Mouse (Mus musculus) natural killer cell, adult 2 months (primary cell): Measurements from ENCODE around the gene Lrrc58.
A peak's percentile ranks its signal among the peaks of the same experiment; 100 is the strongest.

Source experiments
- DNase-seq, 2 experiments: peaks; one replicate each; pipeline ENCODE4 v3.0.0; 2022; ENCODE audit warnings: low spot score in 2 of 2

Lrrc58 gene

GRCm38 (mm10) chr16:37868506-37869469 lies 599 bp downstream of the Lrrc58 start:
- peak in 1 of 2 experiments; percentile 35 for DNase-seq

GRCm38 (mm10) chr16:37869470-37870231 lies 1.5 kb downstream of the Lrrc58 start:
- DNase-seq = no peak

GRCm38 (mm10) chr16:37871112-37871715 lies 3.0 kb downstream of the Lrrc58 start:
- no peak for DNase-seq

GRCm38 (mm10) chr16:37874501-37875235 lies 6.5 kb downstream of the Lrrc58 start:
- no peak for DNase-seq

GRCm38 (mm10) chr16:37877406-37877805 lies 9.2 kb downstream of the Lrrc58 start:
- DNase-seq = no peak

- no peak for DNase-seq
Observed at GRCm38 (mm10) chr16:37878951-37879505, 10.8 kb downstream of the Lrrc58 start.

GRCm38 (mm10) chr16:37879750-37880419 lies 11.7 kb downstream of the Lrrc58 start:
- DNase-seq = no peak

- no peak for DNase-seq
Observed at GRCm38 (mm10) chr16:37881168-37881567, 13.0 kb downstream of the Lrrc58 start.

GRCm38 (mm10) chr16:37888986-37889385 lies 20.8 kb downstream of the Lrrc58 start:
- DNase-seq = no peak

- DNase-seq = no peak
Observed at GRCm38 (mm10) chr16:37892667-37893066, 24.5 kb downstream of the Lrrc58 start.

GRCm38 (mm10) chr16:37893381-37893780 lies 25.2 kb downstream of the Lrrc58 start:
- DNase-seq = no peak

- no peak for DNase-seq
Observed at GRCm38 (mm10) chr16:37893942-37894341, 25.8 kb downstream of the Lrrc58 start.

GRCm38 (mm10) chr16:37898790-37899189 lies 30.6 kb downstream of the Lrrc58 start:
- no peak for DNase-seq

- DNase-seq = no peak
Observed at GRCm38 (mm10) chr16:37899357-37899756, 31.2 kb downstream of the Lrrc58 start.

GRCm38 (mm10) chr16:37901318-37901717 lies 33.1 kb downstream of the Lrrc58 start:
- no peak for DNase-seq

GRCm38 (mm10) chr16:37906456-37906855 lies 38.3 kb downstream of the Lrrc58 start:
- DNase-seq = no peak

GRCm38 (mm10) chr16:37911086-37911485 lies 42.9 kb downstream of the Lrrc58 start:
- DNase-seq = no peak

- DNase-seq = no peak
Observed at GRCm38 (mm10) chr16:37916138-37916817, 48.1 kb downstream of the Lrrc58 start, which contains the start of gene Gpr156. Gpr156 (plus strand) TSS chr16:37916496.

GRCm38 (mm10) chr16:37916818-37917201 lies 48.6 kb downstream of the Lrrc58 start:
- peak in 1 of 2 experiments; percentile 25 for DNase-seq

GRCm38 (mm10) chr16:37919000-37919399 lies 50.8 kb downstream of the Lrrc58 start:
- DNase-seq = no peak
